Mouse (Mus musculus) heart, embryonic 11.5 days (tissue): ENCODE data around the gene Btn1a1. TPM values are rescaled to one million over a fixed set of nuclear protein-coding genes. Genes with fewer than 3 reads are reported as not detected.
A peak's percentile ranks its signal among the peaks of the same experiment; 100 is the strongest.

Source experiments
- ATAC-seq: fragments of 200-750 bp; cut with Nextera tagmentation; replicated peaks from 2 replicates; pipeline ENCODE4 v1.8.0; 2017; ENCODE audit warnings: moderate library complexity; ENCODE audit not compliant: insufficient number of reproducible peaks, low FRiP score, low TSS enrichment
- H3K27ac ChIP-seq: fragments of 300-500 bp; sonication (generic); 2 replicates; pipeline ENCODE4 v1.5.1; 2014; ENCODE audit warnings: mild to moderate bottlenecking, low read depth, low read length
- H3K27me3 ChIP-seq: fragments of 300-500 bp; sonication (generic); 2 replicates; pipeline ENCODE4 v1.6.1; 2014; ENCODE audit warnings: mild to moderate bottlenecking, low read length, mixed read lengths; ENCODE audit not compliant: control insufficient read depth, insufficient read depth
- H3K36me3 ChIP-seq: fragments of 300-500 bp; sonication (generic); 2 replicates; pipeline ENCODE4 v1.6.1; 2014; ENCODE audit warnings: mild to moderate bottlenecking, low read length, moderate library complexity, mixed read lengths; ENCODE audit not compliant: control insufficient read depth, insufficient read depth
- H3K4me1 ChIP-seq: fragments of 300-500 bp; sonication (generic); 2 replicates; pipeline ENCODE4 v1.6.1; 2014; ENCODE audit warnings: low read length; ENCODE audit not compliant: control insufficient read depth, insufficient read depth
- H3K4me2 ChIP-seq: fragments of 300-500 bp; sonication (generic); 2 replicates; pipeline ENCODE4 v1.6.1; 2014; ENCODE audit warnings: mild to moderate bottlenecking, moderate library complexity
- H3K4me3 ChIP-seq: fragments of 300-500 bp; sonication (generic); 2 replicates; pipeline ENCODE4 v1.5.1; 2014; ENCODE audit warnings: low read depth, low read length
- H3K9ac ChIP-seq: fragments of 300-500 bp; sonication (generic); 2 replicates; pipeline ENCODE4 v1.6.1; 2014; ENCODE audit warnings: mild to moderate bottlenecking, low read depth, low read length, moderate library complexity
- H3K9me3 ChIP-seq: fragments of 300-500 bp; sonication (generic); replicated peaks from 2 replicates; pipeline ENCODE4 v1.6.1; 2016; ENCODE audit warnings: low read length; ENCODE audit not compliant: control insufficient read depth
- WGBS: fragments of 180-500 bp; shearing (Covaris S2); extraction: QIAGEN DNeasy Blood & Tissue Kit; methylation state at CpG from one replicate; pipeline ENCODE4 v1.1.7; 2014; ENCODE audit not compliant: insufficient replicate concordance; 5-methylcytosine and 5-hydroxymethylcytosine counted together
- polyA plus RNA-seq: library from polyadenylated mRNA; unstranded; fragments of >200 nt; fragmentation: Nextera tagmentation; extraction: Ambion mirVana; gene quantifications from 2 replicates; pipeline ENCODE4 v1.2.1, GENCODE M21; 2014

Gene Btn1a1
- polyA plus RNA-seq, 1 experiment from 2014 or later = 1.7 TPM

DNA sequence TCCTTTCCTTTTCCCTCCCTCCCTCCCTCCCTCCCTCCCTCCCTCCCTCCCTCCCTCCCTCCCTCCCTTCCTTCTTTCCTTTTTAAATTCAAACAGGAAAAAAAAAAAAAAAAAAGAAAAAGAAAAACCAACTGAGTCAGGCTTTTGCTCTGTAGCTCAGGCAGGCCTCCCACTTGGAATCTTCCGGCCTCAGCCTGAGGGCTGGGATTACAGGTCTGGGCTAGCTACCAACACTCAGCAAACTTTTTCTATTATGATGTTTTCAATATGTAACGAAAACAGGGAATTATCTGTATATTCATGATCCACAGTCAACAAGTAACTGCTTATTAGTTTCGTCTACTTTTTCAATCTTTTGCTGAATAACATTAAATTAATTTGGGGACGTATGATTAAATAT is 37.2 kb upstream of the Btn1a1 start:
- H3K36me3 ChIP-seq = no peaks in the 10 kb centered on the region
- peaks cover 12% of the 10 kb centered on the region for H3K4me1 ChIP-seq
- H3K27ac ChIP-seq = no peak overlapping the region
- no peak overlapping the region for H3K4me3 ChIP-seq
- 42% methylated on average over 4 of the region's 4 CpGs for WGBS
- H3K27me3 ChIP-seq = no peaks in the 10 kb centered on the region
- H3K4me2 ChIP-seq = no peak overlapping the region
- H3K9ac ChIP-seq = no peak overlapping the region
- no peaks in the 10 kb centered on the region for H3K9me3 ChIP-seq
- no peak for ATAC-seq

DNA sequence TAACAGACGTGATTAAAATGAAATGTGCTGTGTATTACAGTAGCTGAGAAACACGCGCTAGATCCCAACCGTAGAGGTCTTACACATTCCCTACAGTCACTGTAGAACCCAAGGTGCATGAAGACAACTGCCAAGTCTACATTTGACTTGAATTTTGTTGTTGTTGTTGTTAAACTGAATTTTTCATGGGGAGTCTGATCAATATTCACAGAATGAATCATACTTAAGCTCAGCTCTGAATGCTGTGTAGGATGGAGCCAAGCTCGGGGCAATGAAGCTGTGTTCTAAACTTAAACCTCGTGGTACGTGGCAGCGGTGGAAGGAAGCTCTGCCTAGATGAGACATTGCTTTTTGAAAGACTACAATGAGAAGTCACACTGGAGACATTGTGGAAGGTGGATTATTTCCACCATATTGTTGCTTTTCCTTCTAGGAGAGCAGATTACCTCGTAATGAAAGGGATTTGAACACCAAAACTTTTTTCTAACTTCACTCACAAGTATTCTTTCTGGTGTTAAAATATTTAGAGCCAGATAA is 36.4 kb upstream of the Btn1a1 start:
- WGBS = 33% methylated on average over 9 of the region's 9 CpGs
- no peaks in the 10 kb centered on the region for H3K36me3 ChIP-seq
- H3K9ac ChIP-seq = no peak overlapping the region
- no peak for ATAC-seq
- peak overlapping the region; percentile 61 for H3K4me2 ChIP-seq
- H3K27me3 ChIP-seq = no peaks in the 10 kb centered on the region
- peaks cover 12% of the 10 kb centered on the region for H3K4me1 ChIP-seq
- H3K9me3 ChIP-seq = no peaks in the 10 kb centered on the region
- H3K27ac ChIP-seq = no peak overlapping the region
- peak overlapping the region; percentile 33 for H3K4me3 ChIP-seq

DNA sequence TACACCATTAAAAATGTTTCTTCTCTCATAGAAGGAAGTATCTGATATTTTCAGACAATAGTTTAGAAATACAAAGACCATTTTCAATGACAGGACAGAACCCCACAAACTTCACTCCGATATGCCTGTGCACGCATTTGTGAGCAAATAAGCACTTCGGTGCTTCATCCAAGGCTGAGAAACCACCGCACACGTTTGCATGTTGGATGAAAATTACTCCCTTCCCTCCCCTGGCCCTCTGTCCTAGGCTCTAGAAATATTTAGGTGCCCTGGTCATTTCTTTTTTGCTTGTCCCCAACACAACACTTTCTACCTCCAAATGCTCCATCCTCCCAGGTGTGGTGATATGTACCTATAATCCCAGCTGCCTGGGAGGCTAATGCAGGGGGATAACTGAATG is 35.8 kb upstream of the Btn1a1 start:
- no peak for ATAC-seq
- H3K36me3 ChIP-seq = no peaks in the 10 kb centered on the region
- peaks cover 9% of the 10 kb centered on the region for H3K4me1 ChIP-seq
- H3K9ac ChIP-seq = no peak overlapping the region
- peak overlapping the region; percentile 33 for H3K4me3 ChIP-seq
- H3K27ac ChIP-seq = no peak overlapping the region
- 22% methylated on average over 5 of the region's 5 CpGs for WGBS
- peak overlapping the region; percentile 61 for H3K4me2 ChIP-seq
- H3K9me3 ChIP-seq = no peaks in the 10 kb centered on the region
- H3K27me3 ChIP-seq = no peaks in the 10 kb centered on the region

GRCm38 (mm10) chr13:23500424-23501200 is 34.9 kb upstream of the Btn1a1 start:
- Histone ChIP-seq H3K36me3 (no peaks in the 10 kb centered on the region), H3K9ac (no peak overlapping the region), H3K9me3 (no peaks in the 10 kb centered on the region), H3K4me1 (peaks cover 9% of the 10 kb centered on the region), H3K27me3 (no peaks in the 10 kb centered on the region), H3K4me2 (peak overlapping the region; percentile 61), H3K27ac (no peak overlapping the region), H3K4me3 (peak overlapping the region; percentile 33)
- WGBS = 1% methylated on average over 17 of the region's 17 CpGs
- ATAC-seq = peak; percentile 82

DNA sequence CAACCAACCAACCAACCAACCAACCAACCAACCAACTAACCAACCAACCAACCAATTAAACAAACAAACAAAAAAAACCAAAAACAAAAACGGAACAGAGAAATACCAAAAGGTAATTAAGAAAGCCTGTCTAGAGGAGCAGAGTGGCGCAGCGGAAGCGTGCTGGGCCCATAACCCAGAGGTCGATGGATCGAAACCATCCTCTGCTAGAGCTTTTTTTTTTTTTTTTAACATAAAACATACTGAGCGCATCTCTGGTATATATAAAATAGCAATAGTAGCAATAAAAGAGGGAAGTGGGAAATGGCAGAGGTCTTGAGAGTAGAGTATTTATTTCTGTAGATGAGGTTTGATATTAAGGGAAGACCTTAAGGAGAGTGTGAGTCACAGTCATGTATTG is 34.2 kb upstream of the Btn1a1 start:
- peak overlapping the region; percentile 68 for H3K4me2 ChIP-seq
- WGBS = 7% methylated on average over 7 of the region's 7 CpGs
- no peaks in the 10 kb centered on the region for H3K36me3 ChIP-seq
- H3K9me3 ChIP-seq = no peaks in the 10 kb centered on the region
- no peaks in the 10 kb centered on the region for H3K27me3 ChIP-seq
- H3K9ac ChIP-seq = no peak overlapping the region
- peaks cover 5% of the 10 kb centered on the region for H3K4me1 ChIP-seq
- no peak overlapping the region for H3K27ac ChIP-seq
- no peak for ATAC-seq
- H3K4me3 ChIP-seq = no peak overlapping the region

DNA sequence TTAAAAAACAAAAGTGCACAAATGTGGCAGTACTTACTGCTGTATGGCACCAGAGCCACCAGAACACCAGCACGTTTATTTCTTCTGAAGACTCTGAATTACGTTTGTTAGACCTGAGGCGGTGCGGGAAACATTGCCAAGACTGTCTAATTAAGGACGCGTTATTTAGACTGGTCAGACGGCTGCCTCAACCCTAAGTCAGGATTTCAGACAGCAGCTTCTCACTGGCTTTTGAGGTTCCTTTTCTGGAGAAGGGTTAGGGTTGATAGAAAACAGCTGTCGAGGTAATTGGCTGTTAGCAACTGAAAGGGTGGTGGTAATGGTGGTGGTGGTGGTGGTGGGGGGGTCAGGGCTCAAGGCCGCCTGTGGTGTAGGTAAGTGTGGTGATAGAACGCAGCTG is 33.0 kb upstream of the Btn1a1 start:
- H3K9me3 ChIP-seq = no peaks in the 10 kb centered on the region
- H3K4me1 ChIP-seq = peaks cover 4% of the 10 kb centered on the region
- peak overlapping the region; percentile 47; the same call in 1 of the 2 replicates for H3K27ac ChIP-seq
- peak overlapping the region; percentile 44 for H3K4me3 ChIP-seq
- 3% methylated on average over 10 of the region's 10 CpGs for WGBS
- peak overlapping the region; percentile 47; the same call in 1 of the 2 replicates for H3K9ac ChIP-seq
- H3K36me3 ChIP-seq = no peaks in the 10 kb centered on the region
- peak overlapping the region; percentile 68 for H3K4me2 ChIP-seq
- H3K27me3 ChIP-seq = no peaks in the 10 kb centered on the region
- ATAC-seq = no peak

- Histone ChIP-seq H3K4me2 (peak overlapping the region; percentile 68), H3K27ac (0 out of 2 replicates have a peak overlapping the region, but pooled peaks have one; percentile 47), H3K4me3 (peak overlapping the region; percentile 44), H3K4me1 (peaks cover 4% of the 10 kb centered on the region), H3K27me3 (no peaks in the 10 kb centered on the region), H3K36me3 (no peaks in the 10 kb centered on the region), H3K9me3 (no peaks in the 10 kb centered on the region), H3K9ac (peak overlapping the region; percentile 47)
- 2% methylated on average over 19 of the region's 19 CpGs for WGBS
- no peak for ATAC-seq
Observed at GRCm38 (mm10) chr13:23497656-23498321, 32.1 kb upstream of the Btn1a1 start.

- no peak overlapping the region for H3K9ac ChIP-seq
- H3K27me3 ChIP-seq = no peaks in the 10 kb centered on the region
- no peak for ATAC-seq
- H3K4me2 ChIP-seq = no peak overlapping the region
- H3K4me3 ChIP-seq = no peak overlapping the region
- H3K36me3 ChIP-seq = no peaks in the 10 kb centered on the region
- H3K9me3 ChIP-seq = no peaks in the 10 kb centered on the region
- no peak overlapping the region for H3K27ac ChIP-seq
- 69% methylated on average over 6 of the region's 6 CpGs for WGBS
- H3K4me1 ChIP-seq = peaks cover 6% of the 10 kb centered on the region; the same call in 1 of the 2 replicates
Observed at GRCm38 (mm10) chr13:23495526-23495925, 29.8 kb upstream of the Btn1a1 start.
